Mouse (Mus musculus): ENCODE results near the gene Togaram1. TPM values are rescaled to one million over a fixed set of nuclear protein-coding genes. Genes with fewer than 3 reads are reported as not detected.

Gene Togaram1
- polyA plus RNA-seq (2014; fragmentation: Nextera tagmentation; extraction: Ambion mirVana), result 27.5 and 42.5 TPM in 2 replicates

GRCm38 (mm10) chr12:64965124-64966026 lies at the start of gene Togaram1, which contains the start of gene Klhl28:
Togaram1 (plus strand) TSS chr12:64965804.
Klhl28 (minus strand) TSS chr12:64965534.
- Histone ChIP-seq H3K4me1 (ENCODE audit: control insufficient read depth, insufficient read depth, low read length) (peaks cover 8% of the 10 kb centered on the region), H3K27me3 (ENCODE audit: control insufficient read depth, insufficient read depth, low read length) (no peaks in the 10 kb centered on the region), H3K4me2 (replicated peaks; ENCODE audit: low read depth, low read length) (peak within 1 kb of the TSS; percentile 78), H3K9me3 (ENCODE audit: control insufficient read depth, low read length) (no peaks in the 10 kb centered on the region), H3K4me3 (ENCODE audit: low read length) (peak within 1 kb of the TSS; percentile 73), H3K27ac (ENCODE audit: low read depth, low read length) (peak within 1 kb of the TSS; percentile 90), H3K9ac (ENCODE audit: low read depth, low read length) (peak within 1 kb of the TSS; percentile 90), H3K36me3 (ENCODE audit: control insufficient read depth, insufficient read depth, low read length) (0 out of 2 replicates have a peak, but pooled peaks cover under 1% of the 10 kb centered on the region)
- WGBS, result under 1% methylated on average over 45 of the region's 45 CpGs
- peak; percentile 98 for ATAC-seq (ENCODE audit: low FRiP score, low TSS enrichment)

- Histone ChIP-seq H3K36me3 (ENCODE audit: control insufficient read depth, insufficient read depth, low read length) (no peaks in the 10 kb centered on the region), H3K4me1 (ENCODE audit: control insufficient read depth, insufficient read depth, low read length) (no peaks in the 10 kb centered on the region), H3K4me2 (replicated peaks; ENCODE audit: low read depth, low read length) (no peak overlapping the region), H3K4me3 (ENCODE audit: low read length) (no peak overlapping the region), H3K27me3 (ENCODE audit: control insufficient read depth, insufficient read depth, low read length) (no peaks in the 10 kb centered on the region), H3K27ac (ENCODE audit: low read depth, low read length) (no peak overlapping the region), H3K9ac (ENCODE audit: low read depth, low read length) (no peak overlapping the region), H3K9me3 (ENCODE audit: control insufficient read depth, low read length) (no peaks in the 10 kb centered on the region)
- ATAC-seq (ENCODE audit: low FRiP score, low TSS enrichment), result no peak
Observed at GRCm38 (mm10) chr12:64916735-64917134, 48.9 kb upstream of the Togaram1 start.

GRCm38 (mm10) chr12:64917578-64918471 lies 47.8 kb upstream of the Togaram1 start, which contains the start of gene Gm527:
Gm527 (plus strand) TSS chr12:64917906.
- Histone ChIP-seq H3K4me1 (ENCODE audit: control insufficient read depth, insufficient read depth, low read length) (no peaks in the 10 kb centered on the region), H3K9ac (ENCODE audit: low read depth, low read length) (peak within 1 kb of the TSS; percentile 82), H3K36me3 (ENCODE audit: control insufficient read depth, insufficient read depth, low read length) (no peaks in the 10 kb centered on the region), H3K9me3 (ENCODE audit: control insufficient read depth, low read length) (no peaks in the 10 kb centered on the region), H3K27ac (ENCODE audit: low read depth, low read length) (no peak within 1 kb of the TSS), H3K4me3 (ENCODE audit: low read length) (peak within 1 kb of the TSS; percentile 71), H3K27me3 (ENCODE audit: control insufficient read depth, insufficient read depth, low read length) (no peaks in the 10 kb centered on the region), H3K4me2 (replicated peaks; ENCODE audit: low read depth, low read length) (peak within 1 kb of the TSS; percentile 78)
- peak; percentile 100 for ATAC-seq (ENCODE audit: low FRiP score, low TSS enrichment)
- WGBS, result 0% methylated on average over 45 of the region's 93 CpGs

GRCm38 (mm10) chr12:64937493-64937892 lies 28.1 kb upstream of the Togaram1 start:
- no peaks in the 10 kb centered on the region for H3K9me3 ChIP-seq (ENCODE audit: control insufficient read depth, low read length)
- H3K27ac ChIP-seq (ENCODE audit: low read depth, low read length), result no peak overlapping the region
- no peak overlapping the region for H3K4me2 ChIP-seq (replicated peaks; ENCODE audit: low read depth, low read length)
- H3K4me1 ChIP-seq (ENCODE audit: control insufficient read depth, insufficient read depth, low read length), result no peaks in the 10 kb centered on the region
- H3K27me3 ChIP-seq (ENCODE audit: control insufficient read depth, insufficient read depth, low read length), result no peaks in the 10 kb centered on the region
- peaks cover 3% of the 10 kb centered on the region; the same call in 1 of the 2 replicates for H3K36me3 ChIP-seq (ENCODE audit: control insufficient read depth, insufficient read depth, low read length)
- WGBS, result 90% methylated on average over 2 of the region's 2 CpGs
- no peak overlapping the region for H3K4me3 ChIP-seq (ENCODE audit: low read length)
- no peak overlapping the region for H3K9ac ChIP-seq (ENCODE audit: low read depth, low read length)
- ATAC-seq (ENCODE audit: low FRiP score, low TSS enrichment), result no peak

GRCm38 (mm10) chr12:64964560-64964959 lies 1.0 kb upstream of the Togaram1 start:
- Histone ChIP-seq H3K27ac (ENCODE audit: low read depth, low read length) (no peak overlapping the region), H3K27me3 (ENCODE audit: control insufficient read depth, insufficient read depth, low read length) (no peaks in the 10 kb centered on the region), H3K4me3 (ENCODE audit: low read length) (peak overlapping the region; percentile 73), H3K4me2 (replicated peaks; ENCODE audit: low read depth, low read length) (peak overlapping the region; percentile 78), H3K9ac (ENCODE audit: low read depth, low read length) (peak overlapping the region; percentile 63), H3K36me3 (ENCODE audit: control insufficient read depth, insufficient read depth, low read length) (no peaks in the 10 kb centered on the region), H3K9me3 (ENCODE audit: control insufficient read depth, low read length) (no peaks in the 10 kb centered on the region), H3K4me1 (ENCODE audit: control insufficient read depth, insufficient read depth, low read length) (peaks cover 6% of the 10 kb centered on the region; the same call in 1 of the 2 replicates)
- ATAC-seq (ENCODE audit: low FRiP score, low TSS enrichment), result no peak
- 23% methylated on average over 4 of the region's 4 CpGs for whole genome bisulfite sequencing

GRCm38 (mm10) chr12:64966101-64966631 lies 562 bp downstream of the Togaram1 start:
- Histone ChIP-seq H3K36me3 (ENCODE audit: control insufficient read depth, insufficient read depth, low read length) (peaks cover 5% of the 10 kb centered on the region; the same call in 1 of the 2 replicates), H3K4me1 (ENCODE audit: control insufficient read depth, insufficient read depth, low read length) (peaks cover 15% of the 10 kb centered on the region), H3K9ac (ENCODE audit: low read depth, low read length) (peak overlapping the region; percentile 90), H3K9me3 (ENCODE audit: control insufficient read depth, low read length) (no peaks in the 10 kb centered on the region), H3K27ac (ENCODE audit: low read depth, low read length) (peak overlapping the region; percentile 90), H3K27me3 (ENCODE audit: control insufficient read depth, insufficient read depth, low read length) (no peaks in the 10 kb centered on the region), H3K4me2 (replicated peaks; ENCODE audit: low read depth, low read length) (peak overlapping the region; percentile 72), H3K4me3 (ENCODE audit: low read length) (peak overlapping the region; percentile 73)
- ATAC-seq (ENCODE audit: low FRiP score, low TSS enrichment), result peak; percentile 34; the same call in 1 of the 2 replicates
- WGBS, result under 1% methylated on average over 44 of the region's 44 CpGs

GRCm38 (mm10) chr12:64966652-64967435 lies 1.2 kb downstream of the Togaram1 start:
- Histone ChIP-seq H3K4me3 (ENCODE audit: low read length) (peak overlapping the region; percentile 73), H3K27me3 (ENCODE audit: control insufficient read depth, insufficient read depth, low read length) (no peaks in the 10 kb centered on the region), H3K9me3 (ENCODE audit: control insufficient read depth, low read length) (no peaks in the 10 kb centered on the region), H3K4me2 (replicated peaks; ENCODE audit: low read depth, low read length) (peak overlapping the region; percentile 72), H3K9ac (ENCODE audit: low read depth, low read length) (peak overlapping the region; percentile 90), H3K36me3 (ENCODE audit: control insufficient read depth, insufficient read depth, low read length) (peaks cover 5% of the 10 kb centered on the region; the same call in 1 of the 2 replicates), H3K4me1 (ENCODE audit: control insufficient read depth, insufficient read depth, low read length) (peaks cover 20% of the 10 kb centered on the region), H3K27ac (ENCODE audit: low read depth, low read length) (peak overlapping the region; percentile 90; the same call in 1 of the 2 replicates)
- 3% methylated on average over 19 of the region's 19 CpGs for WGBS
- no peak for ATAC-seq (ENCODE audit: low FRiP score, low TSS enrichment)

- Histone ChIP-seq H3K36me3 (ENCODE audit: control insufficient read depth, insufficient read depth, low read length) (peaks cover 5% of the 10 kb centered on the region; the same call in 1 of the 2 replicates), H3K9me3 (ENCODE audit: control insufficient read depth, low read length) (no peaks in the 10 kb centered on the region), H3K4me3 (ENCODE audit: low read length) (peak overlapping the region; percentile 73), H3K4me1 (ENCODE audit: control insufficient read depth, insufficient read depth, low read length) (peaks cover 24% of the 10 kb centered on the region), H3K27ac (ENCODE audit: low read depth, low read length) (no peak overlapping the region), H3K9ac (ENCODE audit: low read depth, low read length) (peak overlapping the region; percentile 90), H3K4me2 (replicated peaks; ENCODE audit: low read depth, low read length) (peak overlapping the region; percentile 72), H3K27me3 (ENCODE audit: control insufficient read depth, insufficient read depth, low read length) (no peaks in the 10 kb centered on the region)
- no peak for ATAC-seq (ENCODE audit: low FRiP score, low TSS enrichment)
- under 1% methylated on average over 9 of the region's 9 CpGs for WGBS
Observed at GRCm38 (mm10) chr12:64967470-64967869, 1.9 kb downstream of the Togaram1 start.

Measured in kidney, embryonic 14.5 days (tissue).